Mouse (Mus musculus) intestine, postnatal 0 days (tissue): Measurements from ENCODE around the gene Dock9. TPM values are rescaled to one million over a fixed set of nuclear protein-coding genes. Genes with fewer than 3 reads are reported as not detected.

ENCODE experiments used
- ATAC-seq: fragments of 200-750 bp; cut with Nextera tagmentation; 2 replicates; pipeline ENCODE4 v1.8.0; 2017; ENCODE audit warnings: mild to moderate bottlenecking, moderate TSS enrichment, moderate library complexity
- H3K27ac ChIP-seq: fragments of 300-500 bp; sonication (generic); 2 replicates; pipeline ENCODE4 v1.5.1; 2014; ENCODE audit warnings: mild to moderate bottlenecking, low read depth, low read length, moderate library complexity
- H3K27me3 ChIP-seq: fragments of 300-500 bp; sonication (generic); replicated peaks from 2 replicates; pipeline ENCODE4 v1.6.1; 2014; ENCODE audit warnings: low read length, mixed read lengths; ENCODE audit not compliant: control insufficient read depth, insufficient read depth
- H3K36me3 ChIP-seq: fragments of 300-500 bp; sonication (generic); 2 replicates; pipeline ENCODE4 v1.6.1; 2014; ENCODE audit warnings: mild to moderate bottlenecking, moderate library complexity; ENCODE audit not compliant: control insufficient read depth, insufficient read depth
- H3K4me1 ChIP-seq: fragments of 300-500 bp; sonication (generic); replicated peaks from 2 replicates; pipeline ENCODE4 v1.6.1; 2014; ENCODE audit warnings: antibody characterized with exemption, low read length, mixed read lengths; ENCODE audit not compliant: control insufficient read depth, insufficient read depth
- H3K4me2 ChIP-seq: fragments of 300-500 bp; sonication (generic); replicated peaks from 2 replicates; pipeline ENCODE4 v1.6.1; 2014; ENCODE audit warnings: low read depth, mild to moderate bottlenecking, moderate library complexity
- H3K4me3 ChIP-seq: fragments of 300-500 bp; sonication (generic); 2 replicates; pipeline ENCODE4 v1.5.1; 2014; ENCODE audit warnings: low read depth, low read length
- H3K9ac ChIP-seq: fragments of 300-500 bp; sonication (generic); 2 replicates; pipeline ENCODE4 v1.6.1; 2014; ENCODE audit warnings: mild to moderate bottlenecking, low read depth, low read length
- H3K9me3 ChIP-seq: fragments of 300-500 bp; sonication (generic); 2 replicates; pipeline ENCODE4 v1.6.1; 2016; ENCODE audit warnings: mixed run types; ENCODE audit not compliant: control insufficient read depth
- CTCF ChIP-seq: sonication (generic); IDR thresholded peaks from 2 replicates; pipeline ENCODE4 v1.5.1; 2016; ENCODE audit warnings: low read depth, mild to moderate bottlenecking, control low read depth, antibody characterized with exemption, moderate library complexity
- WGBS: fragments of 180-500 bp; shearing (Covaris S2); extraction: QIAGEN DNeasy Blood & Tissue Kit; methylation state at CpG from one replicate; pipeline ENCODE4 v1.1.7; 2014; 5-methylcytosine and 5-hydroxymethylcytosine counted together
- polyA plus RNA-seq: library from polyadenylated mRNA; unstranded; fragments of >200 nt; fragmentation: Nextera tagmentation; extraction: Ambion mirVana; gene quantifications from 2 replicates; pipeline ENCODE4 v1.2.1, GENCODE M21; 2015

The Dock9 gene
- polyA plus RNA-seq, 1 experiment from 2014 or later = 6.2 TPM

DNA sequence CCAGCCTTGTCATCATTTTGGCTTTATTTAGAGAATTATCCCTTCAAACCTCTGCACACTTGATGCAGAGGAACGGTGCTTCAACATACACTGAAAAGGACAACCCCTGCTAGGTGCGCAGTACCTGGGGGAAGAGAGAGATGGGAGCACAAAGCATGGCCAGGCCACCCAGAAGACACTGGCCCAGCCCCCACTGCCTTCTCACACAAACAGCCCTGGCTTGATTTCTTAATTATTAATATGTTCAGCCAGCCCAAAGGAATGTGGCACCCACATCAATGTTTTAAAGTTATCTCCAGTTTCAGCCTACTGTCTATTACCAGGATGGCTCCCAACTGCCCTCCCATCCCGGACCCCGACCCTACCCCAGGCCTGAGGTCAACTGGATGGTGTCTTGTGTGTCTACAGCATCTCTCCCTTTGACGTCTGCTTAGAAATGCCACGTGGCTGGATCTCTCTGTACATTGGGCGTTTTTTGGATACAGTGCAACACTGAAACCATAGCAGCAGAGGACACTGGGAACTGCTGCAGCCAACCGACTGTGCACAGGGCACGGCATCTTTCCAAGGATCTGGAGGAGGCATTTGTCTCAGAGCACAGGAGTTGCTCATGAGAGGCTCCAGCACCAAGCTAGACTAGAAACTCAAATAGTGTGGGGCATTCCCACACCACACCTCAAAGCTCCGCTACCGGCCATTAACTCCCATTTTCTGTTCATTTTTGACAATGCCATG lies 120.9 kb downstream of the Dock9 start:
- no peak for TF ChIP-seq CTCF
- 79% methylated on average over 11 of the region's 11 CpGs for WGBS
- Histone ChIP-seq H3K36me3 (no peaks in the 10 kb centered on the region), H3K27ac (no peak overlapping the region), H3K4me3 (no peak overlapping the region), H3K4me1 (peaks cover 2% of the 10 kb centered on the region; the same call in 1 of the 2 replicates), H3K9ac (no peak overlapping the region), H3K9me3 (no peaks in the 10 kb centered on the region), H3K27me3 (no peaks in the 10 kb centered on the region), H3K4me2 (no peak overlapping the region)
- no peak for ATAC-seq

DNA sequence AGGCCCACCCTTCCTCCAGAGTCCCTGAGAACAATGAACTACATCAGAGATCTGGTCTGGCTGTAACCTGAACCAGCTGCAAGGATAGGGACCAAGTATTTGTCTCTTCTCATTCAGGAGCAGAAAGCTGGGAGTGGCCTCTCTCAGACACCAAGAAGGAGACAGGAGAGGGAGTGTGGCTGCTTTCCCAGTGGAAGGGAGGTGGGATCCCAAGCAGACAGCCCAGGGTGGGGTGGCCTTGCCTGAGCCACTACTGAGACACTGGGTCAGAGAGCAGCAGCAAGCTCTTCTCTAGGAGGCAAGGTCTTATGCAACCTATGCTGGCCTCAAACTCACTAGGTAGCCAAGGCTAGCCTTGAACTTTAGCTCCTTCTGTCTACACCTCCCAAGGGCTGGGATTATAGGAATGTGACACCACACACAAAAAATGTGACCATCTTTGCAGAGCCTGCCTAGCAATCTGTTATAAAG lies 121.5 kb downstream of the Dock9 start:
- no peaks in the 10 kb centered on the region for H3K36me3 ChIP-seq
- no peaks in the 10 kb centered on the region for H3K27me3 ChIP-seq
- no peaks in the 10 kb centered on the region for H3K9me3 ChIP-seq
- H3K27ac ChIP-seq = no peak overlapping the region
- ATAC-seq = peak; percentile 44
- H3K4me2 ChIP-seq = no peak overlapping the region
- no peak overlapping the region for H3K4me3 ChIP-seq
- H3K4me1 ChIP-seq = peaks cover 2% of the 10 kb centered on the region; the same call in 1 of the 2 replicates
- H3K9ac ChIP-seq = no peak overlapping the region
- no peak for TF ChIP-seq CTCF

DNA sequence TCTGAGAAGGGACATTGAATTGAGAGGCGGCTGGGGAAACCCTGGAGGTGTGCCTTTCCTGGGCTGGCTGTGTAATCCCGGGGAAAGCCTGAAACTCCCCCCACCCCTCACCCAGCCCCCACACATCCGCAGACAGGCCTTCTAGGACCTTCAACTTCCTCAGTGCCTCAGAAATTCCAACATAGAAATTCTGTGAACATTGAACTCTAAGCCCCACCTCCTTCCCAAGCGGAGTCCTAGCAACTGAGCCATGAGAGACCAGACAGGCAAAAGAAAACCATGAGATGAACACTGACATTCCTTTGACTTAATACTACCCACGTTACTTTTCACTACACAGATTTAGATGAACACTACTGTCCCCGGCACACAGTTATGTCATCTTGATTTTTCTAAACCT lies 122.1 kb downstream of the Dock9 start:
- H3K9me3 ChIP-seq = no peaks in the 10 kb centered on the region
- no peak overlapping the region for H3K27ac ChIP-seq
- peak overlapping the region; percentile 21; the same call in 1 of the 2 replicates for H3K4me2 ChIP-seq
- no peaks in the 10 kb centered on the region for H3K36me3 ChIP-seq
- WGBS = 6% methylated on average over 6 of the region's 6 CpGs
- no peak for TF ChIP-seq CTCF
- H3K4me1 ChIP-seq = peaks cover 2% of the 10 kb centered on the region; the same call in 1 of the 2 replicates
- peak; percentile 40 for ATAC-seq
- H3K27me3 ChIP-seq = no peaks in the 10 kb centered on the region
- H3K4me3 ChIP-seq = no peak overlapping the region
- no peak overlapping the region for H3K9ac ChIP-seq

DNA sequence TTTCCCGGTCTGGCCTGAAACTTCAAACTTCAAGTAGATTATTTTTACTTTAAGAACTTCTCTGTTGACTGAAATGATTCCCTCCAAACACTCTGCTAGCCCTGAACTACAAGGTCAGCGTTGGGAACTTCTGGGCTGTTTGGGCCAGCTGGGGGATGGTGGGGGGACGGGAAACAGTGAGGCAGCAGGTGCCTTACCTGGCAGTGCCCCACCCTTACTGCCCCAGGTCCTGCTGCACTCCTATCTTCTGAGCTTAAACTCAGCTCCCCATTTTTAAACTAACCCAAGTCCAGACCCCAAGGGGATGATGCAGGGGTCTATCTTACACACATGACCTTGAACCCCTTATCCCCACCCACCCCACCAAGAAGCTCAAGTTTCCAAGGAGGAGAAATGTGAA lies 122.5 kb downstream of the Dock9 start:
- TF ChIP-seq CTCF = no peak
- no peaks in the 10 kb centered on the region for H3K27me3 ChIP-seq
- 34% methylated on average over 3 of the region's 3 CpGs for WGBS
- ATAC-seq = peak; percentile 48; the same call in 1 of the 2 replicates
- peak overlapping the region; percentile 21; the same call in 1 of the 2 replicates for H3K4me2 ChIP-seq
- H3K36me3 ChIP-seq = no peaks in the 10 kb centered on the region
- H3K9me3 ChIP-seq = no peaks in the 10 kb centered on the region
- peaks cover 2% of the 10 kb centered on the region; the same call in 1 of the 2 replicates for H3K4me1 ChIP-seq
- no peak overlapping the region for H3K4me3 ChIP-seq
- no peak overlapping the region for H3K9ac ChIP-seq
- H3K27ac ChIP-seq = no peak overlapping the region

DNA sequence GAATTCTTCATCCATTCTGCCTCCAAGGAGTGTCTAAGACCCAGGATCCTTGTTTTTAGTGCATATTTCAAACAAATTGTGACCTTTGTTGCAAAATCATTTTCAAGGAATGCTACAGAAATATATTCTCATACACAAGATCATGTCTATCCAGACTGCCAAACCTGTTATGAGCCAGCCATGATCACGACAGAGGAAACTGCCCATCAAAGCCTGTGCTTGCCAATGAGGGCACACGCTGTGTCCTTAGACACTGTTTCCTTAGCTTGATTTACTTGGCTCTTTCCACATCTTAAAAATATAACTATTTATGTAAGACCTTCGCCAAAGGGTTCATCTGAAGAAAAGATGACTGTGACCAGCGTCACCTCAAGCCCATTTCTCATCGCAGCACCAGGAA lies 127.6 kb downstream of the Dock9 start:
- Histone ChIP-seq H3K4me1 (no peaks in the 10 kb centered on the region; the same call in 1 of the 2 replicates), H3K36me3 (no peaks in the 10 kb centered on the region; the same call in 1 of the 2 replicates), H3K9ac (no peak overlapping the region), H3K27me3 (no peaks in the 10 kb centered on the region), H3K9me3 (no peaks in the 10 kb centered on the region), H3K4me2 (no peak overlapping the region), H3K4me3 (no peak overlapping the region), H3K27ac (no peak overlapping the region)
- 71% methylated on average over 5 of the region's 5 CpGs for WGBS
- no peak for ATAC-seq
- no peak for TF ChIP-seq CTCF

DNA sequence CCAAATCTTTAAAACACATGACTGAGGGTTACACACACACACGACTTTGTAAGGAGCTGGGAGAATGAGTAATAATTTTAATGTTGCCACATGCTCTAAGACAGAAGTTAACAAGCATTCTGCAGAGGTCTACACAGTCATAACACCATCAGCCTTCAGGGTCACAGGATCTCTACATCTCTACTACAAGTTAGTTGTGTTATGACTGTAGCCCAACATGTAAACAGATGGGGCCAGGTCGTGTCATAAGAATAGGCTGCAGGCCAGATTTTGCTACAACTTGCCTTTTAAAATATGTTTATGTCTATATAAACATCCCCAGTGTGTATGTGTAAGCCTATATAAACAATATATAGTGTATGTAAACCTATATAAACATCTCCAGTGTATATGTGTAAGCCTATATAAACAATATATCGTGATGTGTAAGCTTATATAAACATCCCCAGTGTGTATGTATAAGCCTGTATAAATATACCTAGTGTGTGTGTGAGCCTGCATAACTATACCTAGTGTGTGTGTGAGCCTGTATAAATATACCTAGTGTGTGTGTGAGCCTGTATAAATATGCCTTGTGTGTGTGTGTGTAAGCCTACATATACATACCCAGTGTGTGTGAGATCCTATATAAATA lies 130.9 kb downstream of the Dock9 start:
- no peak overlapping the region for H3K4me2 ChIP-seq
- H3K4me3 ChIP-seq = no peak overlapping the region
- ATAC-seq = no peak
- no peaks in the 10 kb centered on the region for H3K9me3 ChIP-seq
- H3K9ac ChIP-seq = no peak overlapping the region
- 47% methylated on average over 3 of the region's 3 CpGs for WGBS
- TF ChIP-seq CTCF = no peak
- no peaks in the 10 kb centered on the region; the same call in 1 of the 2 replicates for H3K4me1 ChIP-seq
- H3K27ac ChIP-seq = no peak overlapping the region
- H3K36me3 ChIP-seq = no peaks in the 10 kb centered on the region; the same call in 1 of the 2 replicates
- no peaks in the 10 kb centered on the region for H3K27me3 ChIP-seq
